Mouse (Mus musculus) ES-E14 (cell line): ENCODE measurements at regions not wholly inside any gene's neighbourhood (a gene's known extent, or its start where the extent isn't known, plus 50 kb on each side); places are given as distances from the start of the nearest gene placed in this dataset.

Experiments
- DNase-seq: peaks from one replicate; pipeline ENCODE4 v3.0.0-alpha.2; 2013; ENCODE audit warnings: low read depth, low spot score
- H3K27ac ChIP-seq: 2 replicates; pipeline ENCODE4 v1.5.1; 2012; ENCODE audit warnings: low read depth, mild to moderate bottlenecking, low read length, moderate library complexity, mixed read lengths; ENCODE audit not compliant: poor library complexity, insufficient read depth, severe bottlenecking
- H3K36me3 ChIP-seq: 2 replicates; pipeline ENCODE4 v1.6.1; 2012; ENCODE audit warnings: mild to moderate bottlenecking, low read length, moderate library complexity, mixed read lengths; ENCODE audit not compliant: control insufficient read depth, poor library complexity, insufficient read depth, severe bottlenecking
- H3K4me1 ChIP-seq, 2 experiments: fragments of 150-350 bp in 1 of 2; sonication (generic) in 1 of 2; 2 replicates each; pipeline ENCODE4 v1.6.1; 2012; ENCODE audit warnings: low read length in 2 of 2, mild to moderate bottlenecking in 1 of 2, mixed read lengths in 1 of 2; ENCODE audit not compliant: control insufficient read depth in 2 of 2, insufficient read depth in 2 of 2, poor library complexity in 1 of 2
- H3K4me3 ChIP-seq, 2 experiments: fragments of 150-350 bp in 1 of 2; sonication (generic) in 1 of 2; 2 replicates each; pipeline ENCODE4 v1.5.1; 2012; ENCODE audit warnings: low read length in 2 of 2, low read depth in 1 of 2, mild to moderate bottlenecking in 1 of 2, mixed read lengths in 1 of 2; ENCODE audit not compliant: insufficient read depth in 1 of 2, poor library complexity in 1 of 2, severe bottlenecking in 1 of 2
- H3K9ac ChIP-seq: 2 replicates; pipeline ENCODE4 v1.6.1; 2012; ENCODE audit warnings: low read depth, mild to moderate bottlenecking, low read length, mixed read lengths; ENCODE audit not compliant: poor library complexity, insufficient read depth, severe bottlenecking
- H3K9me3 ChIP-seq: fragments of 150-350 bp; sonication (generic); 2 replicates; pipeline ENCODE4 v1.6.1; 2012; ENCODE audit warnings: low read depth, mild to moderate bottlenecking, low read length; ENCODE audit not compliant: control insufficient read depth, insufficient read depth
- CHD2 ChIP-seq: IDR thresholded peaks from 2 replicates; pipeline ENCODE4 v1.6.1; 2014; ENCODE audit warnings: mild to moderate bottlenecking, low read depth, low read length, inconsistent platforms
- HCFC1 ChIP-seq: IDR thresholded peaks from 2 replicates; pipeline ENCODE4 v1.6.1; 2012; ENCODE audit warnings: low read length, inconsistent platforms, borderline replicate concordance; ENCODE audit not compliant: insufficient read depth
- MAFK ChIP-seq: IDR thresholded peaks from 2 replicates; pipeline ENCODE4 v1.6.1; 2014; ENCODE audit warnings: mild to moderate bottlenecking, low read depth, low read length, inconsistent platforms; ENCODE audit not compliant: insufficient read depth
- ZC3H11A ChIP-seq: IDR thresholded peaks from 2 replicates; pipeline ENCODE4 v1.6.1; 2012; ENCODE audit warnings: low read depth, mild to moderate bottlenecking, inconsistent platforms, low read length, borderline replicate concordance
- ZNF384 ChIP-seq: IDR thresholded peaks from 2 replicates; pipeline ENCODE4 v1.6.1; 2012; ENCODE audit warnings: low read depth, low read length, inconsistent platforms
- in situ Hi-C, 2 experiments: fragments of 600-800 bp; cut with MboI; formaldehyde crosslinking; loops; one replicate each; pipeline ENCODE4 v1.15.1; 2025; ENCODE audit warnings: low sequenced_read_pairs in 2 of 2, inconsistent platforms in 1 of 2; ENCODE audit not compliant: unreplicated experiment in 2 of 2

- H3K9me3 ChIP-seq, result no peaks in the 10 kb centered on the region
- H3K27ac ChIP-seq, result no peak overlapping the region
- H3K36me3 ChIP-seq, result no peaks in the 10 kb centered on the region
- TF ChIP-seq MAFK, result no peak
- no peak for TF ChIP-seq ZNF384
- TF ChIP-seq CHD2, result no peak
- H3K9ac ChIP-seq, result no peak overlapping the region
- H3K4me1 ChIP-seq, result peaks cover 0 to 5% of the 10 kb centered on the region in 2 experiments; a peak in 1 of 4 replicates
- no peak overlapping the region for H3K4me3 ChIP-seq
- in situ Hi-C loops, result no loop called here
- DNase-seq, result no peak
Observed at GRCm38 (mm10) chr9:115561207-115561606, 251.0 kb upstream of the Stt3b start.

- TF ChIP-seq HCFC1, result no peak
- no peak overlapping the region for H3K4me3 ChIP-seq
- DNase-seq, result no peak
- no peak overlapping the region for H3K9ac ChIP-seq
- in situ Hi-C loops, result no loop called here
- no peaks in the 10 kb centered on the region for H3K36me3 ChIP-seq
- no peaks in the 10 kb centered on the region for H3K9me3 ChIP-seq
- H3K27ac ChIP-seq, result no peak overlapping the region
- peaks cover 0 to 5% of the 10 kb centered on the region in 2 experiments; a peak in 1 of 4 replicates for H3K4me1 ChIP-seq
Observed at GRCm38 (mm10) chr9:115562783-115563182, 252.6 kb upstream of the Stt3b start.

DNA sequence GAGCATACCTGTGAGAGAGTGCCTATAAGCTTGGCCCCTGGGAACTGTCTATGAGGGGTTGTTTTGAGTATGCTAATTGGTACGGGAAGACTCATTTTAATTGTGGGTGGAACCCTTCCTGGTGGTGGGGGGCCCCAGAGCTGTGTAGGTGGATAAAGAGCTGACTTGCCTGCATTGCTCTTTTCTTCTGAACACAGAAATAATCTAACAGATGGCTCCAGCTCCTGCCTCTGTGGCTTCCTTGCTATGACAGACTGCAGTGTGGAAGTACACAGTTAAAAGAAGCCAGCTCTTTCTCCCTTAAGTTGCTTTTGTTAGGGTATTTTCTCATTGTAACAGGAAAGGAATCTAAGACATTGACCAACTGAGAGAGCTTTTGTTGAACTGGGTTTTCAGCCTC lies 254.1 kb upstream of the Stt3b start:
- in situ Hi-C loops, result no loop called here

GRCm38 (mm10) chr9:115568693-115569334 lies 258.6 kb upstream of the Stt3b start:
- H3K4me3 ChIP-seq, result no peak overlapping the region
- H3K9me3 ChIP-seq, result no peaks in the 10 kb centered on the region
- in situ Hi-C loops, result no loop called here
- TF ChIP-seq ZC3H11A (no peak), CHD2 (no peak), MAFK (no peak), HCFC1 (no peak), ZNF384 (no peak)
- no peak overlapping the region for H3K9ac ChIP-seq
- H3K4me1 ChIP-seq, result peaks cover 0 to 5% of the 10 kb centered on the region in 2 experiments; a peak in 1 of 4 replicates
- no peak for DNase-seq
- no peaks in the 10 kb centered on the region for H3K36me3 ChIP-seq
- H3K27ac ChIP-seq, result no peak overlapping the region

More for the DNA sequence above, 254.1 kb upstream of the Stt3b start:
- no peak overlapping the region for H3K4me3 ChIP-seq
- peaks cover 0 to 5% of the 10 kb centered on the region in 2 experiments; a peak in 1 of 4 replicates for H3K4me1 ChIP-seq
- H3K27ac ChIP-seq, result no peak overlapping the region
- no peak for TF ChIP-seq CHD2
- no peak for TF ChIP-seq MAFK
- TF ChIP-seq ZC3H11A, result no peak
- no peak for TF ChIP-seq HCFC1
- no peak for TF ChIP-seq ZNF384
- H3K9me3 ChIP-seq, result no peaks in the 10 kb centered on the region
- no peak for DNase-seq
- no peak overlapping the region for H3K9ac ChIP-seq
- no peaks in the 10 kb centered on the region for H3K36me3 ChIP-seq

DNA sequence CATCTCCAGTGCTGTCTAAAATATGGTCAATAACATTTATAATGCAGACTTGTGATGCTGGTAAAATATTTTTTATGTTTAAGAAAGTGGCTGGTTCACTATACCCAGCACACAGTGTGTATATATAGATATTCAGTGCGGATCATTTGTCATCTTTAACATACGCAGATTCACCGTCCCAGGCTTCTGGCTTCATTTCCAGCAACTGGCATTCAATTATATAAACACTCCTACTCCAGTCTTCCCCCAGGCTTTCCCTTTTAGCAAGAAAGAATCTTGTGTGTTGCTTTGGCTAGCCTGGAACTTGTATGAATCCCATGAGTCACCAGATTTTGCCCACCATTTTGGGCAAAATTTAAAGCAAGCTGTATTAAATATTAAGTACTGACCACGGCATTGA lies 260.8 kb upstream of the Stt3b start:
- Histone ChIP-seq H3K9me3 (no peaks in the 10 kb centered on the region), H3K27ac (no peak overlapping the region), H3K4me3 (no peak overlapping the region), H3K9ac (no peak overlapping the region), H3K4me1 (no peaks in the 10 kb centered on the region), H3K36me3 (no peaks in the 10 kb centered on the region)
- no peak for TF ChIP-seq ZNF384
- TF ChIP-seq CHD2, result no peak
- TF ChIP-seq ZC3H11A, result no peak
- no peak for TF ChIP-seq MAFK
- TF ChIP-seq HCFC1, result no peak
- DNase-seq, result no peak
- in situ Hi-C loops, result no loop called here
